Comparison of ENCODE assay signal across 10 mouse cellular contexts in the genomic region with DNA sequence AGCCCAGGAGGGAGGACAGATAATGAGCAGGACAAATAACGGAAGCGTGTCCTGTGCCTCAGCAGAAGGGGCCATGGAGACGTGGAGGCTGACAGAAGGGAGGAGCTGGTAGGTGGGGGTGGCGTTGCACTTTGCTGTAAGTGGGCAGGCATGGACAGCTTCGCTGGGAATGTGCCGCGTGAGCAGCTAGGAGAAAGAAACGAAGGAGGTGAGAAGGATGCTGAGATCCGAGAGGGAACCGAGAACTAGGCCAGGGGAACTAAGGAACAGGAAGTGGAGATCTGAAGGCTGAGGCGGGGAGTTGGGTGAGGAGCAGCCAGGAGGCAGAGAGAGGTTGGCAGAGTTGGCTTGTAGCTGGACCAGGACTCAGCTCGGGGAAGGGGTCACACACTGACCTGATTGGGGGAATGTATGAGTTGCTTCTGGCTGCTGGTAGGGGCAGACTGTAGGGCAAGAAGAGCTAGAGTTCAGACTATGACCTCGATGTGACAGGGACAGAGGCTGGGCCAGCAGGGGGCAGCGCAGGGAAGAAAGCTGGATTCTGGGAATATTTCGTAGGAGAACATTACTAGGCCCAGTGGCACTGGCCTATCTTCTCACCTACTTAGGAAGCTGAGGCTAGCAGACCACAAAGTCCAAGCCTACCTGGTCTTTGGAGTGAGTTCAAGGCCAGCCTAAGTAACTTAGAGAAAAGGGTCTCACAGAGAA. TPM values are rescaled to one million over a fixed set of nuclear protein-coding genes. Genes with fewer than 3 reads are reported as not detected.
DNase-seq lines count a peak whose midpoint lies in the region; ATAC-seq and TF ChIP-seq lines count a peak whose summit lies in the region.
"Had no signal": no experiment of that assay in that cellular context is flagged by ENCODE, and none has a peak within 500 bp of the region (broad histone marks: within the 10 kb centered on the region; RNA-seq: fewer than 3 reads in every experiment).

No protein-coding gene starts in this region.

- peak; percentile 56; the same call in 1 of the 2 replicates for TF ChIP-seq CTCF in spleen, adult 2 months (IDR thresholded peaks at IDR 0.05; ENCODE audit: extremely low read depth, insufficient read depth, insufficient read length, insufficient replicate concordance)

- H3K27me3 ChIP-seq in forebrain, embryonic 10.5 days (ENCODE audit: poor library complexity, severe bottlenecking): no peaks in the 10 kb centered on the region
- no peaks in the 10 kb centered on the region for H3K27me3 ChIP-seq in forebrain, embryonic 14.5 days (replicated peaks; ENCODE audit: control insufficient read depth, insufficient read depth, low read length)
- no peaks in the 10 kb centered on the region for H3K27me3 ChIP-seq in spleen, adult 2 months (ENCODE audit: control insufficient read depth, insufficient read depth, low read length)
- H3K27me3 ChIP-seq: neural tube, embryonic 12.5 days had no signal

- H3K4me1 ChIP-seq in forebrain, embryonic 10.5 days: no peaks in the 10 kb centered on the region
- no peaks in the 10 kb centered on the region for H3K4me1 ChIP-seq in forebrain, embryonic 14.5 days (ENCODE audit: control insufficient read depth, insufficient read depth, low read length)
- peaks cover 2% of the 10 kb centered on the region; the same call in 1 of the 2 replicates for H3K4me1 ChIP-seq in spleen, adult 2 months (ENCODE audit: control insufficient read depth, insufficient read depth, insufficient read length)
- H3K4me1 ChIP-seq: neural tube, embryonic 12.5 days had no signal

- WGBS in forebrain, embryonic 10.5 days: 78% methylated on average over 15 of the region's 15 CpGs
- WGBS in forebrain, embryonic 14.5 days: 71% methylated on average over 15 of the region's 15 CpGs
- WGBS in spleen, adult 2 months: 57% methylated on average over 15 of the region's 15 CpGs

- no peak overlapping the region for H3K4me3 ChIP-seq in forebrain, embryonic 10.5 days
- H3K4me3 ChIP-seq in forebrain, embryonic 14.5 days (ENCODE audit: low read depth, low read length): no peak overlapping the region
- H3K4me3 ChIP-seq in spleen, adult 2 months (ENCODE audit: extremely low read depth, insufficient read depth, insufficient read length): no peak overlapping the region
- H3K4me3 ChIP-seq: neural tube, embryonic 12.5 days had no signal

- no peak for ATAC-seq in forebrain, embryonic 14.5 days
- ATAC-seq in megakaryocyte-erythroid progenitor cell, adult 5-6 weeks (replicated peaks; ENCODE audit: low FRiP score, low TSS enrichment, poor library complexity, severe bottlenecking): no peak; the same call in 1 of the 2 replicates

- H3K4me2 ChIP-seq in forebrain, embryonic 14.5 days (ENCODE audit: low read length): no peak overlapping the region
- H3K4me2 ChIP-seq: neural tube, embryonic 12.5 days had no signal

- H3K27ac ChIP-seq in forebrain, embryonic 10.5 days: no peak overlapping the region
- H3K27ac ChIP-seq in forebrain, embryonic 14.5 days (ENCODE audit: low read depth, low read length): no peak overlapping the region
- H3K27ac ChIP-seq in spleen, adult 2 months (ENCODE audit: insufficient read depth, low read length): no peak overlapping the region
- H3K27ac ChIP-seq: neural tube, embryonic 12.5 days had no signal

- H3K36me3 ChIP-seq in forebrain, embryonic 10.5 days (replicated peaks): no peaks in the 10 kb centered on the region
- no peaks in the 10 kb centered on the region for H3K36me3 ChIP-seq in forebrain, embryonic 14.5 days (ENCODE audit: control insufficient read depth, insufficient read depth, low read length)
- H3K36me3 ChIP-seq in spleen, adult 2 months (ENCODE audit: control insufficient read depth, insufficient read depth, low read length): no peaks in the 10 kb centered on the region
- H3K36me3 ChIP-seq: neural tube, embryonic 12.5 days had no signal

- no peak overlapping the region for H3K9ac ChIP-seq in forebrain, embryonic 14.5 days (ENCODE audit: low read length)
- H3K9ac ChIP-seq: neural tube, embryonic 12.5 days had no signal

- no peaks in the 10 kb centered on the region; the same call in 1 of the 2 replicates for H3K9me3 ChIP-seq in forebrain, embryonic 10.5 days
- no peaks in the 10 kb centered on the region for H3K9me3 ChIP-seq in forebrain, embryonic 14.5 days (replicated peaks; ENCODE audit: control insufficient read depth, low read length)
- H3K9me3 ChIP-seq: neural tube, embryonic 12.5 days had no signal

- no peak for TF ChIP-seq POLR2A in spleen, adult 2 months (IDR thresholded peaks at IDR 0.05; ENCODE audit: low read depth, low read length)

- DNase-seq in forebrain, embryonic 10.5 days (ENCODE audit: extremely low spot score, low spot score): peak; percentile 41
- DNase-seq in forebrain, embryonic 14.5 days (ENCODE audit: low spot score): no peak
- DNase-seq in spleen, adult 2 months (ENCODE audit: low read depth in 1 of 2, low spot score in 2 of 2): no peak
- no peak for DNase-seq in spleen, postnatal 36 days (ENCODE audit: low spot score in 2 of 2)
- peak; percentile 52 for DNase-seq in embryo, embryonic 10 days (ENCODE audit: low spot score)
- DNase-seq in heart, postnatal 4 days: peak; percentile 82
- peak; percentile 75 for DNase-seq in lung, postnatal 36 days

RNA-seq across cellular contexts. Expression of a gene that starts 9.9 kb away (rescaled TPM):
- 1.4 and 1.9 TPM in 2 replicates for polyA plus RNA-seq in forebrain, embryonic 10.5 days (2016; fragmentation: Nextera tagmentation; extraction: Ambion mirVana)
- polyA plus RNA-seq in forebrain, embryonic 14.5 days (2014; fragmentation: Nextera tagmentation; extraction: Ambion mirVana): not detected in 2 replicates
- polyA plus RNA-seq in spleen, adult 2 months (2012; rRNA removed): 22.1 and 26.8 TPM in 2 replicates
- 1 to 10 TPM; 2.2 to 2.6 TPM for total RNA-seq in heart, postnatal 4 days (2021)
- 103 and 201 TPM in 2 replicates for total RNA-seq in megakaryocyte-erythroid progenitor cell, adult 5-6 weeks (2014; fragmentation: Nextera tagmentation)
- total RNA-seq in megakaryocyte-erythroid progenitor cell, adult 5-6 weeks (2017): 28.3 and 32.3 TPM in 2 replicates

RNA-seq across cellular contexts. Expression of a gene that starts 21.6 kb away (rescaled TPM):
- polyA plus RNA-seq in forebrain, embryonic 10.5 days (2016; fragmentation: Nextera tagmentation; extraction: Ambion mirVana): 0.25 and 0.55 TPM in 2 replicates
- polyA plus RNA-seq in forebrain, embryonic 14.5 days (2014; fragmentation: Nextera tagmentation; extraction: Ambion mirVana): 2.8 and 4.4 TPM in 2 replicates
- polyA plus RNA-seq in spleen, adult 2 months (2012; rRNA removed): 41.6 and 48.4 TPM in 2 replicates
- 10 to 100 TPM in 1 of 2 experiments, 1 to 10 TPM in 1; 8.2 to 10.4 TPM for total RNA-seq in heart, postnatal 4 days (2021)
- total RNA-seq in megakaryocyte-erythroid progenitor cell, adult 5-6 weeks (2014; fragmentation: Nextera tagmentation): 0.64 TPM in 1 of 2 replicates, not detected in the other
- total RNA-seq in megakaryocyte-erythroid progenitor cell, adult 5-6 weeks (2017): 1.4 TPM in 1 of 2 replicates, not detected in the other

RNA-seq across cellular contexts. Expression of a gene that starts 28.7 kb away (rescaled TPM):
- polyA plus RNA-seq in forebrain, embryonic 10.5 days (2016; fragmentation: Nextera tagmentation; extraction: Ambion mirVana): 1.9 and 2.8 TPM in 2 replicates
- polyA plus RNA-seq in forebrain, embryonic 14.5 days (2014; fragmentation: Nextera tagmentation; extraction: Ambion mirVana): not detected in 2 replicates
- polyA plus RNA-seq in spleen, adult 2 months (2012; rRNA removed): 0.94 and 1.8 TPM in 2 replicates
- 1 to 10 TPM; 2.0 to 3.5 TPM for total RNA-seq in heart, postnatal 4 days (2021)
- total RNA-seq in megakaryocyte-erythroid progenitor cell, adult 5-6 weeks (2014; fragmentation: Nextera tagmentation): not detected in 2 replicates
- not detected in 2 replicates for total RNA-seq in megakaryocyte-erythroid progenitor cell, adult 5-6 weeks (2017)

RNA-seq across cellular contexts. Expression of a gene that starts 46.1 kb away (rescaled TPM):
- 0.58 and 0.68 TPM in 2 replicates for polyA plus RNA-seq in forebrain, embryonic 10.5 days (2016; fragmentation: Nextera tagmentation; extraction: Ambion mirVana)
- polyA plus RNA-seq in forebrain, embryonic 14.5 days (2014; fragmentation: Nextera tagmentation; extraction: Ambion mirVana): 0.08 and 0.15 TPM in 2 replicates
- polyA plus RNA-seq in spleen, adult 2 months (2012; rRNA removed): 0.92 and 1.0 TPM in 2 replicates
- total RNA-seq in heart, postnatal 4 days (2021): 1 to 10 TPM in 1 of 2 experiments, under 1 TPM in 1; 0.95 to 1.4 TPM
- total RNA-seq in megakaryocyte-erythroid progenitor cell, adult 5-6 weeks (2014; fragmentation: Nextera tagmentation): not detected in 2 replicates
- total RNA-seq in megakaryocyte-erythroid progenitor cell, adult 5-6 weeks (2017): not detected in 2 replicates

RNA-seq across cellular contexts. Expression of a gene that starts 48.2 kb away (rescaled TPM):
- polyA plus RNA-seq in forebrain, embryonic 10.5 days (2016; fragmentation: Nextera tagmentation; extraction: Ambion mirVana): 2.2 and 2.5 TPM in 2 replicates
- polyA plus RNA-seq in forebrain, embryonic 14.5 days (2014; fragmentation: Nextera tagmentation; extraction: Ambion mirVana): 9.4 and 12.3 TPM in 2 replicates
- polyA plus RNA-seq in spleen, adult 2 months (2012; rRNA removed): 60.6 and 67.6 TPM in 2 replicates
- total RNA-seq in heart, postnatal 4 days (2021): 100 to 1,000 TPM; 646 to 728 TPM
- total RNA-seq in megakaryocyte-erythroid progenitor cell, adult 5-6 weeks (2014; fragmentation: Nextera tagmentation): not detected in 2 replicates
- not detected in 2 replicates for total RNA-seq in megakaryocyte-erythroid progenitor cell, adult 5-6 weeks (2017)
- total RNA-seq: ES-E14 had no signal

Comparison
In these comparisons a context has a peak if more than half of its experiments do, and no peak if none do; other contexts are left out.
1. DNase-seq: peak in forebrain, embryonic 10.5 days (single experiment), embryo, embryonic 10 days (single experiment), heart, postnatal 4 days (single experiment) and lung, postnatal 36 days (single experiment); none in forebrain, embryonic 14.5 days (single experiment), spleen, adult 2 months (0 of 2) and spleen, postnatal 36 days (0 of 2).